Mouse (Mus musculus): ENCODE measurements around the gene Topaz1. TPM values are rescaled to one million over a fixed set of nuclear protein-coding genes. Genes with fewer than 3 reads are reported as not detected.

Gene Topaz1
- not detected for total RNA-seq (2021)

- intact Hi-C loops (cut with DNase I), result no loop called here
These were observed at the start of gene Topaz1 for GRCm38 (mm10) chr9:122747060-122747459. Topaz1 (plus strand) TSS chr9:122747346.

GRCm38 (mm10) chr9:122701817-122702216, 45.3 kb upstream of the Topaz1 start:
- intact Hi-C loops (cut with DNase I), result no loop called here
- DNase-seq (ENCODE audit: extremely low spot score in 1 of 2, low spot score in 2 of 2), result no peak

More at GRCm38 (mm10) chr9:122747060-122747459, at the start of gene Topaz1:
- no peak for DNase-seq (ENCODE audit: extremely low spot score in 1 of 2, low spot score in 2 of 2)

- DNase-seq (ENCODE audit: extremely low spot score in 1 of 2, low spot score in 2 of 2), result no peak
These were observed 33.3 kb upstream of the Topaz1 start for GRCm38 (mm10) chr9:122713836-122714235.

GRCm38 (mm10) chr9:122715046-122715445, 32.1 kb upstream of the Topaz1 start:
- DNase-seq (ENCODE audit: extremely low spot score in 1 of 2, low spot score in 2 of 2), result no peak
- intact Hi-C loops (cut with DNase I), result no loop called here

More at GRCm38 (mm10) chr9:122713836-122714235, 33.3 kb upstream of the Topaz1 start:
- intact Hi-C loops (cut with DNase I), result no loop called here

GRCm38 (mm10) chr9:122716131-122716921, 30.8 kb upstream of the Topaz1 start:
- intact Hi-C loops (cut with DNase I), result no loop called here
- no peak for DNase-seq (ENCODE audit: extremely low spot score in 1 of 2, low spot score in 2 of 2)

GRCm38 (mm10) chr9:122722296-122722695, 24.9 kb upstream of the Topaz1 start:
- no peak for DNase-seq (ENCODE audit: extremely low spot score in 1 of 2, low spot score in 2 of 2)
- intact Hi-C loops (cut with DNase I), result loop anchor here (10.0 kb wide), 1 partner anchor 477 kb away; no protein-coding TSS in a partner anchor

GRCm38 (mm10) chr9:122725046-122725765, 21.9 kb upstream of the Topaz1 start:
- DNase-seq (ENCODE audit: extremely low spot score in 1 of 2, low spot score in 2 of 2), result no peak
- intact Hi-C loops (cut with DNase I), result loop anchor here (5.0 to 10.0 kb wide), 2 partner anchors 158 to 480 kb away; no protein-coding TSS in a partner anchor

- peak; percentile 64 to 79 for DNase-seq (ENCODE audit: extremely low spot score in 1 of 2, low spot score in 2 of 2)
- intact Hi-C loops (cut with DNase I), result loop anchor here (5.0 to 10.0 kb wide), 2 partner anchors 162 to 485 kb away; no protein-coding TSS in a partner anchor
These were observed 17.6 kb upstream of the Topaz1 start for GRCm38 (mm10) chr9:122729500-122729899.

GRCm38 (mm10) chr9:122732126-122732810, 14.9 kb upstream of the Topaz1 start:
- intact Hi-C loops (cut with DNase I), result no loop called here

GRCm38 (mm10) chr9:122733222-122733621, 13.9 kb upstream of the Topaz1 start:
- no peak for DNase-seq (ENCODE audit: extremely low spot score in 1 of 2, low spot score in 2 of 2)
- intact Hi-C loops (cut with DNase I), result no loop called here

More at GRCm38 (mm10) chr9:122732126-122732810, 14.9 kb upstream of the Topaz1 start:
- DNase-seq (ENCODE audit: extremely low spot score in 1 of 2, low spot score in 2 of 2), result no peak

GRCm38 (mm10) chr9:122734934-122735333, 12.2 kb upstream of the Topaz1 start:
- no peak for DNase-seq (ENCODE audit: extremely low spot score in 1 of 2, low spot score in 2 of 2)

GRCm38 (mm10) chr9:122736001-122736400, 11.1 kb upstream of the Topaz1 start:
- no peak for DNase-seq (ENCODE audit: extremely low spot score in 1 of 2, low spot score in 2 of 2)
- intact Hi-C loops (cut with DNase I), result no loop called here

More at GRCm38 (mm10) chr9:122734934-122735333, 12.2 kb upstream of the Topaz1 start:
- intact Hi-C loops (cut with DNase I), result no loop called here

- intact Hi-C loops (cut with DNase I), result no loop called here
- peak; percentile 42 to 44 for DNase-seq (ENCODE audit: extremely low spot score in 1 of 2, low spot score in 2 of 2)
These were observed 10.4 kb upstream of the Topaz1 start for GRCm38 (mm10) chr9:122736742-122737141.

- DNase-seq (ENCODE audit: extremely low spot score in 1 of 2, low spot score in 2 of 2), result no peak
- intact Hi-C loops (cut with DNase I), result no loop called here
These were observed 1.3 kb upstream of the Topaz1 start for GRCm38 (mm10) chr9:122745879-122746278.

GRCm38 (mm10) chr9:122757614-122758013, 10.5 kb downstream of the Topaz1 start:
- intact Hi-C loops (cut with DNase I), result no loop called here
- DNase-seq (ENCODE audit: extremely low spot score in 1 of 2, low spot score in 2 of 2), result no peak

GRCm38 (mm10) chr9:122760111-122760510, 13.0 kb downstream of the Topaz1 start:
- no peak for DNase-seq (ENCODE audit: extremely low spot score in 1 of 2, low spot score in 2 of 2)
- intact Hi-C loops (cut with DNase I), result no loop called here

GRCm38 (mm10) chr9:122785231-122785630, 38.1 kb downstream of the Topaz1 start:
- intact Hi-C loops (cut with DNase I), result no loop called here
- no peak for DNase-seq (ENCODE audit: extremely low spot score in 1 of 2, low spot score in 2 of 2)

GRCm38 (mm10) chr9:122786534-122786933, 39.4 kb downstream of the Topaz1 start:
- intact Hi-C loops (cut with DNase I), result no loop called here
- DNase-seq (ENCODE audit: extremely low spot score in 1 of 2, low spot score in 2 of 2), result no peak
